Mouse (Mus musculus): Measurements from ENCODE around the gene Polr2e.

DNA sequence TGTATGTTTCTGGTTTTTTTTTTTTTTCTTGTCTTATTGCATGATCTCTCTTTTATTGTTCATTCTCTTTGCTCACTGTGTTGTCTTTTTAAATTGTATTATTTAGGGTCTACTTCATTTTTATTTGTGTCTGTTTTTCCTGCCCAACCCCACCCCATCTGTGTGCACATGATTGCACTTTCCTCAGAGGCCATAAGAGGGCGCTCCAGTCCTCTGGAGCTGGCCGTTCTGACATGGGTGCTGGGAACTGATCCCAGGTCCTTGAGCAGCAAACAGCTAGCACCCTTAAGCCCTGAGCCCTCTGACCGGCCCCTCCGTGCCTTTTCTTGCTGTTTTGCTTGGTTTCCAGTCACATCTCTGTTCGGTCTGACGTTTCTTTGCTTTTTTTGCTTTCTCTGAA, 48.0 kb downstream of the Polr2e start:
- peak; percentile 36; the same call in 1 of the 2 replicates for TF ChIP-seq CTCF (IDR thresholded peaks at IDR 0.05; ENCODE audit: low read depth, low read length)
- no peak for TF ChIP-seq POLR2A (IDR thresholded peaks at IDR 0.05; ENCODE audit: borderline replicate concordance, low read depth, low read length)
